Mouse (Mus musculus) limb, embryonic 14.5 days (tissue): ENCODE data around the gene Wdr70. TPM values are rescaled to one million over a fixed set of nuclear protein-coding genes. Genes with fewer than 3 reads are reported as not detected.
A peak's percentile ranks its signal among the peaks of the same experiment; 100 is the strongest.
"Not testable (repeated sequence)": the region's sequence is repeated elsewhere in the genome, so short reads cannot be mapped to it uniquely, and the experiment has no call there.

Experiments
- ATAC-seq: fragments of 200-750 bp; cut with Nextera tagmentation; 2 replicates; pipeline ENCODE4 v1.8.0; 2017; ENCODE audit warnings: low read depth, moderate number of reproducible peaks, moderate TSS enrichment; ENCODE audit not compliant: low FRiP score
- DNase-seq: peaks from one replicate; pipeline ENCODE4 v3.0.0-alpha.2; 2015; ENCODE audit warnings: low spot score
- H3K27ac ChIP-seq: fragments of 300-500 bp; sonication (generic); replicated peaks from 2 replicates; pipeline ENCODE4 v1.5.1; 2014; ENCODE audit warnings: low read depth, mild to moderate bottlenecking, low read length, moderate library complexity, mixed read lengths
- H3K27me3 ChIP-seq: fragments of 300-500 bp; sonication (generic); 2 replicates; pipeline ENCODE4 v1.6.1; 2014; ENCODE audit warnings: low read length, mixed read lengths; ENCODE audit not compliant: control insufficient read depth, insufficient read depth
- H3K36me3 ChIP-seq: fragments of 300-500 bp; sonication (generic); 2 replicates; pipeline ENCODE4 v1.6.1; 2014; ENCODE audit warnings: mild to moderate bottlenecking, low read length, moderate library complexity, mixed read lengths; ENCODE audit not compliant: control insufficient read depth, insufficient read depth
- H3K4me1 ChIP-seq: fragments of 300-500 bp; sonication (generic); 2 replicates; pipeline ENCODE4 v1.6.1; 2014; ENCODE audit warnings: antibody characterized with exemption, low read length, mixed read lengths; ENCODE audit not compliant: control insufficient read depth, insufficient read depth
- H3K4me2 ChIP-seq: fragments of 300-500 bp; sonication (generic); replicated peaks from 2 replicates; pipeline ENCODE4 v1.6.1; 2014; ENCODE audit warnings: low read depth, mild to moderate bottlenecking, low read length, moderate library complexity; ENCODE audit not compliant: severe bottlenecking
- H3K4me3 ChIP-seq: fragments of 300-500 bp; sonication (generic); replicated peaks from 2 replicates; pipeline ENCODE4 v1.5.1; 2014; ENCODE audit warnings: low read length
- H3K9ac ChIP-seq: fragments of 300-500 bp; sonication (generic); 2 replicates; pipeline ENCODE4 v1.6.1; 2014; ENCODE audit warnings: mild to moderate bottlenecking, low read depth, low read length, moderate library complexity; ENCODE audit not compliant: severe bottlenecking
- H3K9me3 ChIP-seq: fragments of 300-500 bp; sonication (generic); 2 replicates; pipeline ENCODE4 v1.6.1; 2016; ENCODE audit warnings: low read length; ENCODE audit not compliant: control insufficient read depth
- POLR2A ChIP-seq: fragments of 200-500 bp; IDR thresholded peaks from 2 replicates; pipeline ENCODE4 v1.8.0; 2012; ENCODE audit warnings: inconsistent platforms, mild to moderate bottlenecking, moderate library complexity, borderline replicate concordance; ENCODE audit not compliant: insufficient read depth, insufficient read length; ENCODE audit errors: extremely low read depth
- WGBS: fragments of 180-500 bp; shearing (Covaris S2); extraction: QIAGEN DNeasy Blood & Tissue Kit; methylation state at CpG from one replicate; pipeline ENCODE4 v1.1.7; 2014; 5-methylcytosine and 5-hydroxymethylcytosine counted together
- polyA plus RNA-seq, 2 experiments: library from polyadenylated mRNA; depleted of rRNA in 1 of 2; stranded (reverse) in 1 of 2; unstranded in 1 of 2; fragments of >200 nt; fragmentation: Nextera tagmentation in 1 of 2; extraction: Ambion mirVana in 1 of 2; gene quantifications; 2 replicates each; pipeline versions ENCODE4 v1.2.1 to v1.2.3; 2012 to 2014

The Wdr70 gene
- polyA plus RNA-seq, 2 experiments: 36.4 to 50.4 TPM

GRCm38 (mm10) chr15:8090685-8091084, 8.3 kb downstream of the Wdr70 start:
- Histone ChIP-seq H3K4me2 (no peak overlapping the region), H3K27me3 (no peaks in the 10 kb centered on the region), H3K9me3 (no peaks in the 10 kb centered on the region), H3K4me3 (no peak overlapping the region), H3K27ac (no peak overlapping the region), H3K4me1 (no peaks in the 10 kb centered on the region), H3K36me3 (peaks cover 40% of the 10 kb centered on the region), H3K9ac (no peak overlapping the region)
- DNase-seq: no peak
- no peak for ATAC-seq
- WGBS: 95% methylated on average over 2 of the region's 2 CpGs
- no peak for TF ChIP-seq POLR2A

DNA sequence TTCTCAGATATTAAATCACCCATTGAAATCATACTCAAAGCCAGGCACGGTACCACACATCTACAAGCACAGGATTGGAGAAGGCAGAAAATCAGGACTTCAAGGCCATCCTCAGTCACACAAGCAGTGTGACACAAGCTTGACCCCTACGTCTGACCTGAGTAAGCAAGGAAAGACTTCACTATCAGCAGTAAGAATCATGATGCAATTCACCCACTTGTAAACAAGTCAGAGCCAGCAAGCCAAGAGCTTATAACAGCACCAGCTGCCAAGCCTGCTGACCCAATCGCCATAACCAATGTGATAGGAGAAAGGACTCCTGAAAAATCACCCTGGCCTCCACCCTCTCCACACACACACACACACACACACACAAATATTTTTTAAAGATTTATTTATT, 10.3 kb downstream of the Wdr70 start:
- no peak for DNase-seq
- 82% methylated on average over 3 of the region's 3 CpGs for WGBS
- no peaks in the 10 kb centered on the region for H3K4me1 ChIP-seq
- no peaks in the 10 kb centered on the region for H3K27me3 ChIP-seq
- no peak for ATAC-seq
- H3K36me3 ChIP-seq: peaks cover 27% of the 10 kb centered on the region
- H3K4me3 ChIP-seq: no peak overlapping the region
- H3K9ac ChIP-seq: no peak overlapping the region
- H3K27ac ChIP-seq: no peak overlapping the region
- TF ChIP-seq POLR2A: no peak
- H3K4me2 ChIP-seq: no peak overlapping the region
- no peaks in the 10 kb centered on the region for H3K9me3 ChIP-seq

DNA sequence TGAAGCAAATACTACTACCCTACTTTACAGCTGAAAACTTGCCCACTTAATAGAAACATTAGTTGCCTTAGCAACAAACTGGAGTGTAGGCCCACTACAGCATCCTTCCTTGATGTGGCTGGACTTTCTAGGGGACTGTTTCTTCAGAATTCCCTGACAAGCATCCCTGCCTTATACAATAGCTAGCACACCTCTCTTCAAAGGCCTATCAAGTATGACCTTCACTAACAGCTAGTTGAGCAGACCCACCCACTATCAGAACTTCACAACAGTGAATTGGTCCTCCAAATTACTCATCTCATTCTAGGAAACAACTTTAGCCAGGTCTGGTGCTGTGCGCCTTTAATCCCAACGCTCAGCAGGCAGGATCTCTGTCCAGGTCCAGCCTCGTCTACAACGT, 11.7 kb downstream of the Wdr70 start:
- H3K4me1 ChIP-seq: no peaks in the 10 kb centered on the region
- ATAC-seq (no peak), DNase-seq (no peak)
- peaks cover 20% of the 10 kb centered on the region for H3K36me3 ChIP-seq
- H3K27me3 ChIP-seq: no peaks in the 10 kb centered on the region
- 95% methylated on average over 4 of the region's 4 CpGs for WGBS
- no peak overlapping the region for H3K4me3 ChIP-seq
- no peak overlapping the region for H3K9ac ChIP-seq
- no peak overlapping the region for H3K4me2 ChIP-seq
- H3K27ac ChIP-seq: no peak overlapping the region
- TF ChIP-seq POLR2A: no peak
- no peaks in the 10 kb centered on the region for H3K9me3 ChIP-seq

DNA sequence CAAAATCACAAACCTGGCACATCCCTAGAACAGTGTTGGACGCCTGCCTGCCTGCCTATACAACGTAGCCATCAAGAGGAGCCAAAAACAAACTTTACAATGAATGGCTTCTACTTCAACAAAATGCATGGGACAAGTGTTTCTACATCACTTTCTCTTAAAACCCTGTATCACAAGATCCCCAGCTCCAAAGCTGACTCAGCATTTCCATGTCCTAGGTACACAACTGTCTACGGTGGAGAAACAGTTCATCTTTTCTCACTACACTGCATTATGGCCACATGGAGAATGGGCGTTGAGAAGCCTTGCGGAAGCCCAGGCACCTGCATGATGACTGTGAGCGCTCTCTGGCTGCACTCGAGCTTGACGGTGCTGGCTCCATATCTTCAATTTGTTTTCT, 16.9 kb downstream of the Wdr70 start:
- ATAC-seq (no peak), DNase-seq (no peak)
- no peak for TF ChIP-seq POLR2A
- Histone ChIP-seq H3K4me1 (no peaks in the 10 kb centered on the region), H3K36me3 (peaks cover 29% of the 10 kb centered on the region), H3K27me3 (no peaks in the 10 kb centered on the region), H3K4me3 (no peak overlapping the region), H3K27ac (no peak overlapping the region), H3K4me2 (no peak overlapping the region), H3K9me3 (no peaks in the 10 kb centered on the region), H3K9ac (no peak overlapping the region)
- 92% methylated on average over 8 of the region's 8 CpGs for WGBS

- peaks cover 30% of the 10 kb centered on the region for H3K36me3 ChIP-seq
- not testable (repeated sequence) for H3K4me2 ChIP-seq, ATAC-seq, H3K4me3 ChIP-seq, H3K27ac ChIP-seq, H3K9me3 ChIP-seq, H3K4me1 ChIP-seq, DNase-seq, H3K9ac ChIP-seq, H3K27me3 ChIP-seq
- 93% methylated on average over 3 of the region's 3 CpGs for WGBS
Measured at GRCm38 (mm10) chr15:8073159-8073558, 25.9 kb downstream of the Wdr70 start.

- no peak overlapping the region for H3K4me3 ChIP-seq
- peak; percentile 29 for DNase-seq
- H3K27ac ChIP-seq: no peak overlapping the region
- 71% methylated on average over 6 of the region's 6 CpGs for WGBS
- H3K9me3 ChIP-seq: no peaks in the 10 kb centered on the region
- H3K27me3 ChIP-seq: no peaks in the 10 kb centered on the region
- no peak for TF ChIP-seq POLR2A
- H3K4me2 ChIP-seq: no peak overlapping the region
- H3K9ac ChIP-seq: no peak overlapping the region
- no peak for ATAC-seq
- peaks cover 12% of the 10 kb centered on the region for H3K36me3 ChIP-seq
- H3K4me1 ChIP-seq: no peaks in the 10 kb centered on the region
Measured at GRCm38 (mm10) chr15:8065221-8065620, 33.8 kb downstream of the Wdr70 start.
